Mouse (Mus musculus) frontal cortex, postnatal 36 days (tissue): ENCODE measurements around the gene Xaf1.

Experiments used
- DNase-seq, 2 experiments: peaks; one replicate each; pipeline ENCODE4 v3.0.0; 2022; ENCODE audit warnings: low spot score in 2 of 2

Gene Xaf1

DNA sequence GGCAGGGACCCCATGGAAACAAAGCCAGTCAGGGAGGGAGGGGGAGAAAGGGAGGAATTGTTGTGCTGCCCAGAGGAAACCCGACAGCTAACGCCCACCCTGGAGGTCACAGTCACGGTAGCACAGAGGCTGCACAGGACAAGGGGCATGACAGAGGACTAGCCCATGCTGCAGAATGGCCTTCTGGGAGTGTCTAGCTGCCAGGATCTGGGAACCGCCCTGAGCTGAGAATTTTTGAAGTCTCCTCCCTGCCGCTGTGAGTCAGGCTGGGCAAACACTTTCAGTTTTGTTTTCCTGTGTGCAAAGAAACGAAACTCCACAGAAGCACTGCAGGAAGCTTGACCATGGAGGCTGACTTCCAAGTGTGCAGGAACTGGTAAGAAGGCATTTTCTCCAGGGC is at the start of gene Xaf1:
TSS of gene Xaf1 (plus strand) at position 296 of the 400 bp plus-strand sequence.
- DNase-seq: peak; percentile 11 to 14

DNA sequence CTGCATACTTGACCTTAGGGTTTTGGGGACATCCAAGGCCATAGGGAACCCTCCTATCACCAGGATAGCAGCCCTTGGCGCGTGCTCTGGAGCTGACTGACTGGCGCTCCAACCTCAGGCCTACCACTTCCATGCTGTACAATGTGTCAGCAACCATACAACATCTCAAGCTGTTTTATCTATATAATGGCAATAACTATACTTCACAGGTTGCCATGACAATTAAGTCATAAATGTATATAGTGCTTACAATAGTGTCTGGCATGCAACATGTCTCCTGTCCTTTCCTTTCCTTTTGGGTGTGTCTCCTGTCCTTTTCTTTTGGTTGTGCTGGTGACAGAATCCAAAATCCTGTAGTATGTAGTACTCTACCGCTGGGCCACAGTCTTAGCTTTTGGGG is 45.8 kb upstream of the Xaf1 start:
- no peak for DNase-seq

DNA sequence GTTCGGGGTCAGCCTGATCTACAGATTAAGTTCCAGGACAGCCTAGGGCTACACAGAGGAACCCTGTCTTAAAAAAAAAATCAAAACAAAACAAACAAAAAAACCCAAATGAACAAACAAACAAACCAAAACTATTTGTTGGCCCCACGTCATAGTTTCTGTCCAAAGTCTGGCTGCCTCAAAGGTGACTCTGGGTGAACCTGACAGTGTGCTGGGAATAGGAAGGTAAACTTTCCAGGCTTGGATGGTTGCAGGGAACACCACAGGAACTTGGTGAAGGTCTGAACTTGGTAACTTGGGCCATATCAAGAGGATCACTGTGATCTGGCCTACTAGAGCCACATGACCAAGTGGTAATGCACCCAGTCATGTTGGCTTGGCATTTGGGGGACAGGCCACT is 45.0 kb upstream of the Xaf1 start:
- no peak for DNase-seq

DNA sequence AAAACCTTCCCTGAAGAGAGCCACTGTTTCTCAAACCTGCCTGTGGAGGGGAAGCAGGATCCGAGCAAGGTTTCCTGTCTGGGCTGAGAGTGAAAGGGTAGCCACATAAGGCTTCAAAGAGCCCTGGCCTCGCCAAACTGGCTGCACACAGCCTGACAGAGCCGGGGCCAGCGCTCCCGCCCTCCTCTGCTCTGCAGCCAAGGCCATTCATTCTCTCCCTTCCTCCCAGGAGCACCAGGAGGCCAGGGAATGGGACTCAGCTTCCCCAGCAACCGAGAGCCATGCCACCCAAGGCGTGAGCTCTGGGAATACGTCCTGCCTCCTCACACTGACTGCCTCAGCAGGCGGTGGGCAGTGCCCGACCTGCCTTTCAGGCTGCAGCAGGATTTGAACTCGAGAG is 35.9 kb upstream of the Xaf1 start:
- DNase-seq: peak; percentile 27 to 52

DNA sequence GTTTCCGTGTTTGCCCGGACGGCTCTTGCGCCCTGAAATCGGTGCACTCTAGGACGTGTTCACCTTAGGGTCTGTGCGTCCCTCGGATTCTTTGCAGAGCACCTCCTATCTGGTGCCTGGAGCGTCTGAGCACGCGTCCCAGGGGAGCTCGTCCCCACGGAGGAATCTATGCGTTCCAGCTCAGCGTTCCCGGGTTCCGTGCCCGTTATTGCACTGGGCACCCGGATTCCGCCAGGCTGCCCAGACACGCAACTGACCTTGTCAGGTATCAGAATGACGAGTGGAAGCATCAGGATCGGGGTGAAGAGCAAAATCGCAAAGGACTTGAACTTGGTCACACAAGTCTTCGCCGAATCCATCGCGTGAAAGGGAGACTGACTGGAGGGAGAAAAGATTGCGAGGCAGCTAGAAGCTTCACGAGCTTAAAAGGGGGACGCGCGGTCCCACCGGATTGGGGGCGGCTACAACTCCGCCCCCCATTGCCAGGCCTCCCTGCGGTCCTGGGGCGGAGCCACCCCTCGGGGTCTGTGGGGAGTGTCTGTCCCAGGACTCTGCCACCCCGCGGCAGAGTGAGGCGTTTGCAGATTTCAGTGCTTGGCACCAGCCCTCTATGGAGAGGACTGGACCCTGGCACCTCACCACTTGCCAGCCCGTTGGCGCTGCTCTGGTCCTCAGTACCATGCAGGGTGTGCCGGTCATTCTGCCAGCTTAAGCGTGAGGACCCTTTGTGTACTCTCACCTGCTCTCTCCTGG is 35.0 kb upstream of the Xaf1 start:
- peak; percentile 58 to 61 for DNase-seq

DNA sequence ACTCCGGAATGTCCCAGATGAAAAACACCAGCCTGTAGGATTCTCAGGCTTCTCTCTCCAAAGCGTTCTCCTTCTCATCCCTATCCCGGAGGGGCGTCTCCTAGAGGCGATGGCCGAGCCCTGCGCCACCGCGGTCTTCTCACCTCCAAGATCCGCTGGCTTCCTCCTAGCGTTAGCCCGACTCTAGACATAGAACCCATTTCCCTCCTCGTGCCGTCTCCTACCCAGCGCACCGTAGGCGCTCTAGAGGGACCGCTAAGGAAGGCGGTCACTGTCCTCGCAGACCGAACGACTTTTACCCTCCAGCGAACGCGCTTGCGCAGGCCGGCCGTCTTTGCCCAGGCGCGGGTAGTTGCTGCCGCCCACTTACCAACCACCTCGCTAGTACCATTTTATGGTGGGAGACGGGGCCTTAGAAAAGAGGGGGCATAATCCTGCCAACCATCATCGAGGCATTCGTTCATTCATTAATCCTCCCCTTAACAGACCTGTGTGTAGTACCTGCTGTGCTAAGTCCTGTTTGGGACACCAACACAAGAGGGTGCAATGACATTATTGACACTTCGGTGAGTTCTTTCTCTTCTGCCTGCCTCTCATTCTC is 34.4 kb upstream of the Xaf1 start, which contains the start of gene Slc13a5:
TSS of gene Slc13a5 (minus strand) at position 263 of the 601 bp plus-strand sequence.
- DNase-seq: no peak

DNA sequence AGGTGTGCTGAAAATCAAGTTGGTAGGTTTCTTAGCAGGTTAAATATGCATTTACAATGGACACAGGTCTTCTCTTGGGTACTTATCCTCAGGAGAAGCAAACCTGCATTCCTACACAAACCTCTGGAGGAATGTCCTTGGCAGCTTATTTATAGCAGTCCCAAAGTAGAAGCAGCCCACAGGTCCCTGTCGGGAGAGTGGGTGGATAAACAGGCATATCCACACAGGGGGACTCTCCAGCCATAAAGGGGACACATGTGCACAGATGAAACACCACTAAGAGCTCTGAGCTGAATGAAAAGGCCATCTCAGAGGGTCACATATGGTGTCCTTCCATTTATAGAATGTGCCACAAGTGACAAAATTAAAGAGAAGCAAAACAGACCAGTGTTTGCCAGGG is 29.7 kb upstream of the Xaf1 start:
- DNase-seq: no peak

DNA sequence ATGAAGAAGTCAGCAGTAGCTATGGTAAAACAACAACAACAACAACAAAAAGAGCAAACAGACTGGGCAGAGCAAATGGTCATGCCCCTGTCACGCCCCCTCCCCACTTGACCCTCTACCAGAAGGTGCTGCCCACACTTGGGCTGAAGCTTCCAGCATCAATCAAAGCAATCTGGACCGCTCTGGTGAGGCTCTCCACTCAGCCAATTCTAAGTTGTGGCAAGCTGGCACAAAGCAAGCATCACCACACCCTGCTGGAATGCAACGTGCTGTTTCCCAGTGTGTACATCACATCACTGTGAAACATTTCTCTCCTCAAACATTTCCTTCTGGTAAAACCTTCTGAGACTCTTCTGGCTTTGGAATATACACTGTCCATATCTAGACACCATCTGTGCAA is 28.1 kb upstream of the Xaf1 start:
- peak in 1 of 2 experiments; percentile 18 for DNase-seq

DNA sequence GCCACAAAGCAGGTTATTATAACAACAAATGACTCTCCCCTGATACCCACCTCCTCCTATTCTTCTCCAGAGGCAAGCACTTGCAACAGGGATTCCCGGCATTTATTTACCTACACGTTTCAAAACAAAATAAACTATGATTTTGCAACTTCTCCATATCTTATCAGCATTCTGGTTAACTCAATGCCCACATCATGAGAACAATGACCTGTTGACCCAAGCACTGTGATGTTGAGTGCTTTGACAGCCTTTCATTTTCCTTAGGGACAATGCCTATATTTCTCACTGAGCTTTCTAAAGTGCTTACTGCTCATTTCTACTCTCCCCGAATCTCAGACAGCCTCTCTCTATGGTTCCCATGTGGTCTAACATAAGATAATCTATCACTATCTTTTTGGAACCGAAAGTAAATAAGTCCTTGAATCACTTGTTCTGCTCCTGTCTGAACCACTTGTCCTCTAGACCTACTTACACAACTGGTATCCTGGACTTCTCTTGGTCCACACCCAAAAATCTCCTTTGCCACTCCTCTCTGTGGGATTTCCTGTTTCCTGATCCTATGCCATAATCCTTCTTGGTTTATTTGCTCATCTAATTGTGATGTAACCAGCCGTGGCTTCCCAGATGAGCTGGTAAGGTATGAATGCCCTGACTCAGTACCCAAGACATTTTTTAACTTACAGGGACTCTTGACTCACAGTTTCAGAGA is 20.1 kb upstream of the Xaf1 start:
- no peak for DNase-seq

DNA sequence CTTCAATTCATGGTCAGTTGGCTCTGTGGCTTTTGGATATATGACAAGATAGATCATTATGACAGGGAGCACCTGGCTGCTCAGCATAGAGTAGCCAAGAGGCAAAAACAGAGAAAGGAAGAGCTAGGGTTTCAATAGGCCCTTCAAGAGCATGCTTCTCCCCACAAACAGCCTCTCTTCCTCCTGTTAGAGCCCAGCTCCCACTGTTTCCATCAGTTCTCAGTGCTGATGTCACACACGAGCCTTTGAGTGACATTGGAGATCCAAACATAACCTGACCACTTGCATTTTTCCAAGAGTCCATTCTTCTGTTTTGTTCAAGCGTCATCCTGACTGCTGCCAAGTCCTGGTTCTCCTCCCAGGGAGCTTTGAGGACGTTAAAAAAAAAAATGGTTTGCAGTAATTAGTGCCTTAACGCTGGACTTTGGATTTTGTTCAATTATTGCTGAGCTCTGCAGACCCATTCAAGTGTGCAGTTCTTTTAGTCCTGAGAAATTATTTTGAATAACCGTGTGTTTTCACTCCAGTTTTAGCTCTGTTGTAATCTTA is 19.5 kb upstream of the Xaf1 start:
- no peak for DNase-seq

DNA sequence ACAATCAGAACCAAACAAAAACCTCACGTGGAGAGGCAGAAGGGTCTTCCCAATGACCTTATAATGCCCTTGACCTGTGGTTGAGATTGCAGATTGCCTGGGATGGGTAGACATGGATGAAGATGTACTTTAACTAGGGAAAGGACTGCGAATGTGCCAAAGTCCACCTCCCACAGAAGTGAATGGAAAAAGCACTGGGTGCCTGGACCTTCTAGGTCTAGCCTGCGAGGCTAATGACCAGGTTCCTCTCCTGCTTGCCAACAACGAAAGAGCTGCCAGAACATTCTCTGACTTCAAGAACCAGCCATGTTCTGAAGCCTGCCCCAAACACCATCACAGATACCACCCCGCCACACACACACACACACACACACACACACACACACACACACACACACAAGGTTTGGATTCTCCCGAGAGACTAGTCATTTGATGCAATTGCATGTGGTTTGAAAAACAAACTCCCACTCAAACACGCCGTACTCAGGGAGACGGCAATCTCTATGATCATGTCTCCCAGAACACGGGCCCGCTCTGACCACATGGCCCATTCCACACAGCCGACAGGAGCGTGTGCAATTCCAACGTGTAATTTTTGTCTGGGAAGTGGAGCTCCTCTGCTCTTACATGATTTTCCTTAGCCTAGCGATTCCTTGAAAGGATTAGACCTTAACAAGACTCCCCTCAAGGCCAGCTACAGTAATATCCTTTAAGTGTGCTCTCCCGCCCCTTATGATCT is 17.8 kb upstream of the Xaf1 start:
- no peak for DNase-seq

DNA sequence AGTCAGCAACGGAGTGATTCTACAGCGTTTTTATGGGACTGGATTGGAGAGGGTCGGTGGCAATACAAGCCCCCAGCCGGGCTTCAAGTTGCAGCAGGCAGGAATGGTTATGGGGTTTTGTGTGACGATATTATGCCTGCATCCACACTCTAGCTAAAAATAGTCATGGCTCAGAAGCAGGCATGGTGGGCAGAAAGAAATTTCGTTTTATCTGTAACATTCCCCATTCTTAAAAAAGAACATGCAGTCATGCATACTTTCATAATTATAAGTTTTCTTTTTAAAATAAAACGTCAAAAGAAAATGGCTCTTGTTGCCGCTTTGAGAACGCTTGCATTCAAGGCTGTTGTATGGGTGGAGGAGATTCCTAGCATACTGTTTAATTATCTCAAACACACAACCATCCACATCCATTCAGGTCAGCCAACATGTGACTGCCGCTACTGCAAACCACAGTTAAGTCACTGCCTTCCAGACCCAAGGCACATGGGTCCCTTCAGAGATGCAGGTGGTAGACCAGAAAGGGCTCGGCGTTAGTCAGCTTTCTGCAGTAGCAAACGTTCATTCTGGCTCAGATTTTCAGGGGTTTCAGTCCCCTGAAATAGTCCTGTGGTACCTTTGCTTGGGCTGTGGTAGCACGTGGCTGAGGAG is 16.8 kb upstream of the Xaf1 start:
- peak; percentile 27 to 43 for DNase-seq

DNA sequence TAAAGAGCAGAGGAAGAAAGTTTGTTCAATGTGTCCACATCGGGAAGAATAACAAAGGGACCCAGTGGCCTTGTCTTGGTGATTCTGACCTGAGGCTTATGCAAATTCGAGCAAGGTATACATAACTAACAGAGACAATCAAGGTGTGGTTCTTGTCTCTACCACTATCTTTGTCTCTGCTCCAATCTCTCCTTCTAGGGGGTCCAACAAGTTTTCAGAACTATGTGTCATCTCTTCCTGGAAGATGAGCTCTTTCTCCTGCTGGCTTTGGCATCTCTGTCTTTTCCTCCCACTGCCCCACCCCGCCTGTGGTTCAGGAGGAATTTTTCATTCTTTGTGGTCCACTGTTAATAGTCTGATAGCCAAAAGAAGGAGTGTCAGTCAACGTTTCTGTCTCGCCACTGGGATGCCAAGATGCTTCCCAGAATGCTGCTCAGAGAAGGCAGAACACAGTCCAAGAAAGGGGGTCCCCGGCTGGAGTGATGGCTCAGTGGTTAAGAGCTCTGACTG is 15.4 kb upstream of the Xaf1 start:
- no peak for DNase-seq

DNA sequence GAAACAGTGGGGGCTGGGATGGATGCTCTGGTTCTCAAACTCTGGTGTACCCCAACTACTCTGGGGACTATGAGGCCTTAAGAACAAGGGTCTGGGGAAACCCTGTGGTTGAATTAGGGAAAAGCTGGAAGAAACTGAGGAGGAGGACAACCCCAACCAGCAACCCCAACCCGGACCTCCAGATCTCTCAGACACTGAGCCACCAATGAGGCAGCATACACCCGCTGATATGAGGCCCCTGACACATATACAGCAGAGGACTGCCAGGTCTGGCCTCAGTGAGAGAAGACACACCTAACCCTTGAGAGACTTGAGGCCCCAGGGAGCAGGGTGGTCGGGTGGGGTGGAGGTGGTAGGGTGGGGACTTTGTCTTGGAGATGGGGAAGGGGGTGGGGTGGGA is 14.8 kb upstream of the Xaf1 start:
- DNase-seq: no peak

DNA sequence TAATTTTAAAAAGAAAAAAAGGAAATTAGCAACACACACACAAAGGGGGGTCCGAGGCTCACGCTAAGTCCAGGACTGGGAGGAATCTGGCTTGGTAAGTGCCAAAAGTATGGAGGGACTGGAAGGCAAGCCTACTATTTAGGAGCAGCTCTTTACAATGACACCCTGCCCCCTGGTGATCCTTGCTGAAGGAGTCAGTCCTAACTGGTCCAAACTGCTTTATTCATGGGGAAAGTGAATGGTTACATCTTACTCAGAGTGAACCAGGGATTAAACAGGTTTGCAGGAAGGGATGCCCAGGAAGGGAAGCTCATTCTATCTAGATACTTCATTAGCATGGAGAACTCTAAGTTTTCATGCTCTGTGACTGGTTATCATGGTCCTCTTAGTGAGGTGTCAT is 14.3 kb upstream of the Xaf1 start:
- no peak for DNase-seq

DNA sequence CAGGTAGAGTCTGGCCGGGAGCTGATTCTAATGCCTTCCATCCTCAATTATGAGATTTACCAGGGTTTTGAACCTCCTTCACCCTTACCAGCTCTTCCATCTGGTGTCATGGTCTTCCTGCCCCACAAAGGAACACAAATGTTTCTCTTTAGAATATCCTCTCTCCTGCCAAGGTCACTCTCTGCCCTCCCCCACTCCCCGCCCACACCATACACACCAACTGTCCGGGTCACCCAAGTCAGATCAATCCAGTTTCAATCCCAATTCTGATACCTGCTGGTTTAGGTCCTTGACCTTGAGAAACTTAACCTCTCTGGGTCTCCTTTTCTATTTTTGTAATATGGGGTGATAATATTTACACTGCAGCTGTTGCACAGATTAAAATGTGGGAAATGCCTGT is 13.9 kb upstream of the Xaf1 start:
- DNase-seq: no peak

DNA sequence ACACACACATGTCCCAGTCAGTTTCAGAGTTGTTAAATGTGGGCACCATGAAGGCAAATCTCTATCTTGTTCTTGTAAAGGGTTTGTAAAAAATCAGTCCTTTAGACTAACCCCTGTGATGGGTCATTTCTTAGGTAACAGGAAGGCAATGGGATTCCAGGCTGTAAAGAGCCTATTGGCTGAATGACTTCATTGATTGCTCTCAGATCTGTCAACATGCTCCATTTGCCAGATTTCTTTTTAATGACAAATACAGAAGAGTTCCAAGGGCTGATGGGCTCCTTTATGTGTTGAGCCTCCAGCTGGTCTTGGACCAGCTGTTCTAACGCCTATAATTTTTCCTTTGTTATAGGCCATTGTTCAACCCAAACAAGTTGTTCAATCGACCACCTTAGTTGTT is 8.3 kb upstream of the Xaf1 start:
- no peak for DNase-seq

DNA sequence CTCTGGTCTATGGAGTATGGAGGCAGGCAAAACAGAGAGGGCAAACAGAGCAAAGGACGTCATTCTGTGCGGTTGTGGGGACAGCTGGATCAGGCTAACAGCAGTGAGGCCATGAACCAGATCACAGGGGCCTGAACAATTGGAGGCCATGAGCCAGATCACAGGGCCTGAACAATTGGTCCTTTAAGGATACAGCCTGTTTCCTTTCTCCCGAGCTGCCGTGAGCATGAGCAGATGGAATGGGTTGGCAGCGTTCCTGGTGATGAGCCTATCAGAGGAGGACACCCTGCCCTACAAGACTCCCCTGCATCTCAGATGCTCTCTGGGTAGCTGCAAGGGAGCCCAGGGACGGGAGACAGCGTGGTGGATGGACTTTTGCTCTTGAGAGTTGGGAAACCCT is 801 bp downstream of the Xaf1 start:
- peak; percentile 63 to 72 for DNase-seq

DNA sequence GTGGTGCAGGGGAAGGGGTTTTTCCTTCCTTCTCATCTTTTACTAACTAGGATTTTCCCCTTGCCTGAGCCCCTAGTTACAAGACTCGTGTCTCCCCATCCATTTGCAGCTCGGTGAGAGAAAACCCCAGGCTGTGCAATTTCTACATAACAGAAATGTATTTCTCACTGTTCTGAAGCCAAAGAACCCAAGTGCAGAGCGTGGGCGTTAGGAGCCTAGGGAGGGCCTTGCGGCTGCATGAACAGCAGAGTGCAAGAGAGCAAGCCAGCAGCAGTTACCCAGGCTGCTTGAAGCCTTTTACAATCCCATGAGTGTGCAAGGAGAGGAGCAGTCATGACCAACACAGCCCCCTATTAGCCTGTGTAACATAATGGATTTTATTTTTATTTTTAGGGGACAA is 6.0 kb downstream of the Xaf1 start:
- peak; percentile 34 to 49 for DNase-seq

DNA sequence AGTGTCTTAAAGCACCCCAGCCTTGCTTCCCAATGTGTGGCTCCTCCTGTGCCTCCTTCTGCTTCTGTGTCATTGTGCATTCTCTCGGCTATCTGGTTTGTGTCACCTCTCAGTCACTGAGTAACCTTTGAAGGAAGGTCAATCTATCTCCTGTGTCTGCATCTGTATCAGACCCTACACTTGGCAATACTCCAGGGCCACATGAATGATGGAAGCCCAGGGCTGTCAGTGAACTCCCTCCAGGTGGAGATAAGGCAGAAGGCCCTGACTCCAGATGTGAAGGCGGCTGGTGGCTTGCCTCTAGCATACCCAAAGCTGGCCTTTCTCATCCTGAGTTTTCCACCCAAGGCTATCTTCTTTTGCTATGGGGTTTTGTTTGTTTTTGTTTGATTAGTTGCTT is 7.6 kb downstream of the Xaf1 start:
- DNase-seq: no peak

DNA sequence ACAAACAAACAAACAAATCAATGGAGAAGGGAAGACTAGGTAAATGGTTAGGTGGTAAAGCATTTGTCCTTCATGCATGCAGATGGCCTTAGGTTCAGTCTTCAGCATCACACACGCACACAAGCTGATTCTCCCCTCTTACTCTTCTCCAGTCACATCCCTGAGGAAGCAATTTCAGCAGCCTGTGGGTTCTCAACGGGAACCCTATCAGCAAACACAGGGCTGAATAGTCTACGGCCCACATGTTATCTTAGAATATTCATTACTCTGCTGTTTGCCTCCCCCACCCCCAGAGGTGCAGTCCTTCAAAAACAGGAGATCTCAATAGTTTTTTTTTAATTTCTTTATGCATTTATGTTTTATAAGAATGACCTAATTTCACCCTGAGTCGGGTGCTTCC is 9.1 kb downstream of the Xaf1 start:
- no peak for DNase-seq
